Mouse (Mus musculus): ENCODE data around the gene Msh5.

GRCm38 (mm10) chr17:35049561-35050016 lies 3.0 kb upstream of the Msh5 start, which contains the start of gene Clic1:
- TF ChIP-seq POLR2A (IDR thresholded peaks at IDR 0.05; ENCODE audit: control insufficient read depth, extremely low read depth, insufficient read depth, low read length, poor library complexity), result peak; percentile 32; the same call in 1 of the 2 replicates
- TF ChIP-seq CTCF (IDR thresholded peaks at IDR 0.05; ENCODE audit: borderline replicate concordance, control insufficient read depth, extremely low read depth, insufficient read depth, low read length, poor library complexity), result 0 out of 2 replicates have a peak, but pooled peaks have one; percentile 43

All from thymus, adult 2 months (tissue).